Mouse (Mus musculus) gastrocnemius, postnatal 14 days (tissue): Measurements from ENCODE around the gene Kpna6. TPM values are rescaled to one million over a fixed set of nuclear protein-coding genes. Genes with fewer than 3 reads are reported as not detected.
"Not testable (repeated sequence)": the region's sequence is repeated elsewhere in the genome, so short reads cannot be mapped to it uniquely, and the experiment has no call there.

ENCODE experiments used
- DNase-seq: peaks from one replicate; pipeline ENCODE4 v3.0.0; 2021; ENCODE audit warnings: mixed read lengths
- intact Hi-C: fragments of 180-260 bp; cut with DNase I; formaldehyde crosslinking; loops from one replicate; pipeline ENCODE4 v1.15.1; 2025; ENCODE audit warnings: low total_unique reads
- long read RNA-seq, 2 experiments: library from polyadenylated mRNA; stranded (forward); transcript quantifications; one replicate each; pipeline ENCODE4 v2.0.0; 2021
- total RNA-seq, 2 experiments: library from RNA; stranded (reverse); gene quantifications; 2 replicates each; pipeline ENCODE4 v1.2.3; 2021

Kpna6 gene
- 10 to 100 TPM; 62.8 to 64.2 TPM for total RNA-seq
- long read RNA-seq, experiment 1, full-length matches to known transcripts = 1 of 5 reads
- long read RNA-seq, experiment 1, partial matches to known transcripts = 2 of 5 reads
- long read RNA-seq, experiment 1, other reads (novel, unspliced or antisense) = 2 of 5 reads
- long read RNA-seq, experiment 2, full-length matches to known transcripts = 7 of 16 reads
- long read RNA-seq, experiment 2, partial matches to known transcripts = 1 of 16 reads
- long read RNA-seq, experiment 2, other reads (novel, unspliced or antisense) = 8 of 16 reads

- DNase-seq = peak; percentile 91
- intact Hi-C loops = no loop called here
These were observed at the start of gene Kpna6 for GRCm38 (mm10) chr4:129672083-129672877. Gene Kpna6, minus strand, starts transcription at chr4:129672767.

- DNase-seq = no peak
- intact Hi-C loops = no loop called here
These were observed 43.7 kb upstream of the Kpna6 start for GRCm38 (mm10) chr4:129716310-129716709.

GRCm38 (mm10) chr4:129709486-129710129 is 37.0 kb upstream of the Kpna6 start:
- intact Hi-C loops = loop anchor here (10.0 kb wide), 2 partner anchors 75 to 225 kb away; no protein-coding TSS in a partner anchor
- DNase-seq = peak; percentile 40

- intact Hi-C loops = loop anchor here (10.0 kb wide), 2 partner anchors 78 to 228 kb away; no protein-coding TSS in a partner anchor
- no peak for DNase-seq
These were observed 34.2 kb upstream of the Kpna6 start for GRCm38 (mm10) chr4:129706750-129707149.

- intact Hi-C loops = loop anchor here (10.0 kb wide), 2 partner anchors 82 to 232 kb away; no protein-coding TSS in a partner anchor
These were observed 29.9 kb upstream of the Kpna6 start for GRCm38 (mm10) chr4:129702454-129702853.

GRCm38 (mm10) chr4:129701503-129702377 is 29.2 kb upstream of the Kpna6 start:
- DNase-seq = peak; percentile 80
- intact Hi-C loops = loop anchor here (10.0 kb wide), 2 partner anchors 83 to 233 kb away; no protein-coding TSS in a partner anchor

More at GRCm38 (mm10) chr4:129702454-129702853, 29.9 kb upstream of the Kpna6 start:
- peak; percentile 53 for DNase-seq

- DNase-seq = not testable (repeated sequence)
- intact Hi-C loops = loop anchor here (10.0 kb wide), 2 partner anchors 84 to 234 kb away; no protein-coding TSS in a partner anchor
These were observed 28.1 kb upstream of the Kpna6 start for GRCm38 (mm10) chr4:129700661-129701060.

- DNase-seq = no peak
- intact Hi-C loops = loop anchor here (10.0 kb wide), 2 partner anchors 85 to 235 kb away; no protein-coding TSS in a partner anchor
These were observed 27.6 kb upstream of the Kpna6 start for GRCm38 (mm10) chr4:129700216-129700615.

GRCm38 (mm10) chr4:129697191-129697590 is 24.6 kb upstream of the Kpna6 start:
- intact Hi-C loops = no loop called here
- DNase-seq = no peak

GRCm38 (mm10) chr4:129696158-129696985 is 23.8 kb upstream of the Kpna6 start, which contains the start of gene Tmem39b:
Gene Tmem39b, minus strand, starts transcription at chr4:129696838.
- DNase-seq = peak; percentile 92
- intact Hi-C loops = no loop called here

- intact Hi-C loops = no loop called here
- DNase-seq = no peak
These were observed 23.2 kb upstream of the Kpna6 start for GRCm38 (mm10) chr4:129695815-129696157.

- no peak for DNase-seq
- intact Hi-C loops = no loop called here
These were observed 12.0 kb upstream of the Kpna6 start for GRCm38 (mm10) chr4:129684531-129684930.

GRCm38 (mm10) chr4:129683901-129684493 is 11.4 kb upstream of the Kpna6 start:
- no peak for DNase-seq
- intact Hi-C loops = no loop called here

GRCm38 (mm10) chr4:129681837-129682236 is 9.3 kb upstream of the Kpna6 start:
- no peak for DNase-seq
- intact Hi-C loops = no loop called here

- intact Hi-C loops = no loop called here
- no peak for DNase-seq
These were observed 397 bp upstream of the Kpna6 start for GRCm38 (mm10) chr4:129672878-129673449.

- DNase-seq = peak; percentile 36
- intact Hi-C loops = no loop called here
These were observed 980 bp downstream of the Kpna6 start for GRCm38 (mm10) chr4:129671491-129672082.

GRCm38 (mm10) chr4:129662255-129662813 is 10.2 kb downstream of the Kpna6 start:
- DNase-seq = no peak
- intact Hi-C loops = no loop called here
